In genomic region chr13:74113626-74114191, GRCm38 (mm10) we compare ENCODE assay signal across 14 mouse cellular contexts. TPM values are rescaled to one million over a fixed set of nuclear protein-coding genes. Genes with fewer than 3 reads are reported as not detected.
DNase-seq lines count a peak whose midpoint lies in the region; ATAC-seq and TF ChIP-seq lines count a peak whose summit lies in the region.
"Had no signal": no experiment of that assay in that cellular context is flagged by ENCODE, and none has a peak within 500 bp of the region (broad histone marks: within the 10 kb centered on the region; RNA-seq: fewer than 3 reads in every experiment).

No protein-coding gene starts in this region.

- peaks cover 14 to 24% of the 10 kb centered on the region in 2 experiments for H3K4me1 ChIP-seq in heart, embryonic 14.5 days (ENCODE audit: control insufficient read depth in 2 of 2, insufficient read depth in 2 of 2, low read length in 2 of 2)
- H3K4me1 ChIP-seq in kidney, embryonic 16.5 days (ENCODE audit: insufficient read depth, low read length): no peaks in the 10 kb centered on the region
- H3K4me1 ChIP-seq in hindbrain, postnatal 0 days (ENCODE audit: insufficient read depth, low read length): no peaks in the 10 kb centered on the region
- H3K4me1 ChIP-seq: embryonic facial prominence, embryonic 13.5 days had no signal

- TF ChIP-seq CTCF in hindbrain, postnatal 0 days (IDR thresholded peaks at IDR 0.05; ENCODE audit: low read depth): no peak

- no peaks in the 10 kb centered on the region for H3K27me3 ChIP-seq in heart, embryonic 14.5 days (ENCODE audit: control insufficient read depth, insufficient read depth, low read length)
- H3K27me3 ChIP-seq in kidney, embryonic 16.5 days (ENCODE audit: insufficient read depth, low read length): no peaks in the 10 kb centered on the region
- no peaks in the 10 kb centered on the region for H3K27me3 ChIP-seq in hindbrain, postnatal 0 days (ENCODE audit: insufficient read depth, low read length)

- no peak overlapping the region for H3K4me3 ChIP-seq in heart, embryonic 14.5 days (ENCODE audit: control insufficient read depth in 1 of 2, insufficient read depth in 1 of 2, low read depth in 1 of 2, low read length in 2 of 2)
- H3K4me3 ChIP-seq in kidney, embryonic 16.5 days (ENCODE audit: low read length): no peak overlapping the region
- H3K4me3 ChIP-seq in hindbrain, postnatal 0 days (ENCODE audit: low read length): no peak overlapping the region
- H3K4me3 ChIP-seq: embryonic facial prominence, embryonic 13.5 days had no signal

- H3K9ac ChIP-seq in heart, embryonic 14.5 days (ENCODE audit: low read length): no peak overlapping the region
- no peak overlapping the region for H3K9ac ChIP-seq in kidney, embryonic 16.5 days (replicated peaks; ENCODE audit: low read length)
- H3K9ac ChIP-seq in hindbrain, postnatal 0 days (replicated peaks; ENCODE audit: low read length): no peak overlapping the region
- H3K9ac ChIP-seq: embryonic facial prominence, embryonic 13.5 days had no signal

- peaks cover 4% of the 10 kb centered on the region; the same call in 1 of the 2 replicates for H3K9me3 ChIP-seq in heart, embryonic 14.5 days (ENCODE audit: control insufficient read depth, low read length)
- peaks cover 6% of the 10 kb centered on the region for H3K9me3 ChIP-seq in kidney, embryonic 16.5 days (ENCODE audit: low read length)
- no peaks in the 10 kb centered on the region for H3K9me3 ChIP-seq in hindbrain, postnatal 0 days (ENCODE audit: low read length)

- ATAC-seq in heart, embryonic 14.5 days (ENCODE audit: insufficient number of reproducible peaks, insufficient read depth, low FRiP score, low read depth): no peak; the same call in 1 of the 2 replicates
- ATAC-seq in kidney, embryonic 16.5 days (ENCODE audit: low FRiP score, low TSS enrichment): 0 out of 2 replicates have a peak, but pooled peaks have one; percentile 25
- ATAC-seq in hindbrain, postnatal 0 days: 0 out of 2 replicates have a peak, but pooled peaks have one; percentile 38
- ATAC-seq: activated CD4-positive, CD25-positive, alpha-beta regulatory T cell, adult 4 months; inflammation-experienced regulatory T-cells, adult 6 months had no signal

- peak overlapping the region in 1 of 2 experiments; percentile 37; a peak in 1 of 4 replicates for H3K27ac ChIP-seq in heart, embryonic 14.5 days (replicated peaks in 1 of 2; ENCODE audit: control insufficient read depth in 1 of 2, insufficient read depth in 1 of 2, low read depth in 2 of 2, low read length in 2 of 2)
- H3K27ac ChIP-seq in kidney, embryonic 16.5 days (ENCODE audit: low read length): no peak overlapping the region
- no peak overlapping the region for H3K27ac ChIP-seq in hindbrain, postnatal 0 days
- H3K27ac ChIP-seq: embryonic facial prominence, embryonic 13.5 days had no signal

- WGBS in heart, embryonic 14.5 days: 63% methylated on average over 6 of the region's 6 CpGs
- WGBS in kidney, embryonic 16.5 days: 72% methylated on average over 6 of the region's 6 CpGs
- 39% methylated on average over 6 of the region's 6 CpGs for WGBS in hindbrain, postnatal 0 days

- H3K36me3 ChIP-seq in heart, embryonic 14.5 days (ENCODE audit: control insufficient read depth, insufficient read depth, low read length): no peaks in the 10 kb centered on the region
- no peaks in the 10 kb centered on the region for H3K36me3 ChIP-seq in kidney, embryonic 16.5 days (ENCODE audit: insufficient read depth, low read length)
- no peaks in the 10 kb centered on the region for H3K36me3 ChIP-seq in hindbrain, postnatal 0 days (ENCODE audit: insufficient read depth, low read length)
- H3K36me3 ChIP-seq: embryonic facial prominence, embryonic 13.5 days had no signal

- H3K4me2 ChIP-seq in heart, embryonic 14.5 days (ENCODE audit: low read length): 0 out of 2 replicates have a peak overlapping the region, but pooled peaks have one; percentile 6
- H3K4me2 ChIP-seq in kidney, embryonic 16.5 days (replicated peaks; ENCODE audit: low read depth, low read length): no peak overlapping the region
- no peak overlapping the region for H3K4me2 ChIP-seq in hindbrain, postnatal 0 days (ENCODE audit: low read depth, low read length)
- H3K4me2 ChIP-seq: embryonic facial prominence, embryonic 13.5 days had no signal

- no peak for DNase-seq in heart, adult 9 months (ENCODE audit: low spot score in 2 of 2)
- no peak for DNase-seq in kidney, adult 9 months
- DNase-seq in ZHBTc4 (ENCODE audit: low read depth, low spot score): peak; percentile 18
- DNase-seq in hindbrain, postnatal 0 days (ENCODE audit: low spot score): peak; percentile 19
- no peak for DNase-seq in cerebellum, adult 9-11 months
- DNase-seq: cerebellum, adult 11 months; lung, adult 18-20 months; right cerebral cortex, adult 18-20 months had no signal

RNA-seq across cellular contexts. Expression of gene Slc9a3, which starts 7.5 kb away (rescaled TPM):
- 0.08 and 0.30 TPM in 2 replicates for polyA plus RNA-seq in heart, embryonic 14.5 days (2014; fragmentation: Nextera tagmentation; extraction: Ambion mirVana)
- polyA plus RNA-seq in kidney, embryonic 16.5 days (2015; fragmentation: Nextera tagmentation; extraction: Ambion mirVana): 3.7 and 4.2 TPM in 2 replicates
- total RNA-seq in hindbrain, postnatal 0 days (2014; rRNA removed): 0.07 and 0.58 TPM in 2 replicates
- polyA plus RNA-seq in hindbrain, postnatal 0 days (2015; fragmentation: Nextera tagmentation; extraction: Ambion mirVana): 0.39 and 1.1 TPM in 2 replicates
- total RNA-seq: neutrophil, adult 5-6 weeks had no signal
- polyA plus RNA-seq: activated CD4-positive, CD25-positive, alpha-beta regulatory T cell, adult 4 months; embryonic facial prominence, embryonic 13.5 days had no signal

RNA-seq across cellular contexts. Expression of gene Cep72, which starts 51.6 kb away (rescaled TPM):
- 10.6 and 12.3 TPM in 2 replicates for polyA plus RNA-seq in heart, embryonic 14.5 days (2014; fragmentation: Nextera tagmentation; extraction: Ambion mirVana)
- 17.8 and 18.4 TPM in 2 replicates for polyA plus RNA-seq in kidney, embryonic 16.5 days (2015; fragmentation: Nextera tagmentation; extraction: Ambion mirVana)
- total RNA-seq in hindbrain, postnatal 0 days (2014; rRNA removed): 5.3 and 7.0 TPM in 2 replicates
- 5.7 and 7.8 TPM in 2 replicates for polyA plus RNA-seq in hindbrain, postnatal 0 days (2015; fragmentation: Nextera tagmentation; extraction: Ambion mirVana)

Comparison
In these comparisons a context has a peak if more than half of its experiments do, and no peak if none do; other contexts are left out.
1. DNase-seq: peak in ZHBTc4 (single experiment) and hindbrain, postnatal 0 days (single experiment); none in heart, adult 9 months (0 of 2), kidney, adult 9 months (single experiment) and cerebellum, adult 9-11 months (single experiment).